Mouse (Mus musculus) embryo, embryonic 11 days (tissue): ENCODE results near the gene Gprc6a.

ENCODE experiments used
- DNase-seq: peaks from one replicate; pipeline ENCODE4 v3.0.0-alpha.2; 2015

The Gprc6a gene

GRCm38 (mm10) chr10:51584919-51585318, 46.3 kb downstream of the Gprc6a start:
- no peak for DNase-seq

- no peak for DNase-seq
These were observed 46.9 kb downstream of the Gprc6a start for GRCm38 (mm10) chr10:51584378-51584777.

- DNase-seq = no peak
These were observed 59.9 kb downstream of the Gprc6a start for GRCm38 (mm10) chr10:51571225-51571996.
